Mouse (Mus musculus): Measurements from ENCODE around the gene Olfr560. TPM values are rescaled to one million over a fixed set of nuclear protein-coding genes. Genes with fewer than 3 reads are reported as not detected.

The Olfr560 gene
- total and polyA plus RNA-seq, 3 experiments: not detected

GRCm38 (mm10) chr7:102718970-102719369, 40.2 kb downstream of the Olfr560 start, which contains the start of gene Olfr33:
Olfr33 (minus strand) TSS chr7:102719070.
- Histone ChIP-seq H3K27me3 (replicated peaks) (peaks cover 2% of the 10 kb centered on the region), H3K36me3 (replicated peaks in 1 of 2; ENCODE audit: control insufficient read depth in 1 of 2, insufficient read depth in 1 of 2, low read length in 1 of 2) (no peaks in the 10 kb centered on the region), H3K9ac (ENCODE audit: insufficient read depth, low read depth) (no peak within 1 kb of the TSS), H3K4me3 (replicated peaks in 1 of 3; ENCODE audit: low read depth in 2 of 3, low read length in 2 of 3, poor library complexity in 1 of 3) (no peak within 1 kb of the TSS), H3K9me3 (replicated peaks; ENCODE audit: low read length) (no peaks in the 10 kb centered on the region), H3K27ac (ENCODE audit: insufficient read depth, low read depth) (no peak within 1 kb of the TSS), H3K4me1 (ENCODE audit: control insufficient read depth in 1 of 2, insufficient read depth in 2 of 2) (no peaks in the 10 kb centered on the region), H3K79me2 (replicated peaks; ENCODE audit: control insufficient read depth, extremely low read depth, insufficient read depth, poor library complexity, severe bottlenecking) (no peaks in the 10 kb centered on the region), H3K4me2 (ENCODE audit: insufficient read depth, low read depth, poor library complexity, severe bottlenecking) (no peak within 1 kb of the TSS)
- no peak for DNase-seq (ENCODE audit: extremely low read depth)
- in situ Hi-C loops (cut with MboI; ENCODE audit: low pct_ligation_motif_present, low pct_unique_long_range_greater_than_20kb, low sequenced_read_pairs): no loop called here
- dilution Hi-C loops (cut with MboI; ENCODE audit: extremely low pct_ligation_motif_present, extremely low pct_unique_long_range_greater_than_20kb, low sequenced_read_pairs): no loop called here
- TF ChIP-seq MAX (IDR thresholded peaks at IDR 0.05; ENCODE audit: low read length) (no peak), EP300 (IDR thresholded peaks at IDR 0.05; ENCODE audit: low read length) (no peak), USF1 (IDR thresholded peaks at IDR 0.05; ENCODE audit: low read depth, low read length) (no peak), HCFC1 (IDR thresholded peaks at IDR 0.05; ENCODE audit: low read depth, low read length) (no peak), JUND (conservative IDR thresholded peaks at IDR 0.05; ENCODE audit: low read depth, low read length) (no peak), ZC3H11A (IDR thresholded peaks at IDR 0.05; ENCODE audit: low read depth, low read length) (no peak), SIN3A (IDR thresholded peaks at IDR 0.05; ENCODE audit: low read length) (no peak), PAX5 (IDR thresholded peaks at IDR 0.05; ENCODE audit: low read length) (no peak), E2F4 (IDR thresholded peaks at IDR 0.05; ENCODE audit: insufficient replicate concordance, low read depth, low read length) (no peak), BHLHE40 (IDR thresholded peaks at IDR 0.05; ENCODE audit: low read depth, low read length) (no peak), JUN (IDR thresholded peaks at IDR 0.05; ENCODE audit: insufficient read depth, low read depth, low read length) (no peak), ELF1 (IDR thresholded peaks at IDR 0.05; ENCODE audit: low read depth, low read length) (no peak), KAT2A (IDR thresholded peaks at IDR 0.05; ENCODE audit: insufficient replicate concordance, low read length) (no peak), GABPA (IDR thresholded peaks at IDR 0.05; ENCODE audit: insufficient replicate concordance, low read depth, low read length) (no peak), ETS1 (conservative IDR thresholded peaks at IDR 0.05; ENCODE audit: low read depth, low read length) (no peak), CHD1 (IDR thresholded peaks at IDR 0.05; ENCODE audit: low read depth, low read length) (no peak), USF2 (conservative IDR thresholded peaks at IDR 0.05; ENCODE audit: low read depth, low read length) (no peak), TBP (conservative IDR thresholded peaks at IDR 0.05; ENCODE audit: low read depth, low read length) (no peak), SMC3 (IDR thresholded peaks at IDR 0.05; ENCODE audit: low read depth, low read length) (no peak), CTCF (conservative IDR thresholded peaks at IDR 0.05 in 1 of 2, IDR thresholded peaks at IDR 0.05 in 1 of 2; ENCODE audit: low read depth in 2 of 2, low read length in 2 of 2) (no peak)

- H3K27ac ChIP-seq (ENCODE audit: insufficient read depth, low read depth): no peak within 1 kb of the TSS
- no peaks in the 10 kb centered on the region for H3K27me3 ChIP-seq (replicated peaks)
- H3K4me1 ChIP-seq (ENCODE audit: control insufficient read depth in 1 of 2, insufficient read depth in 2 of 2): 0 out of 4 replicates have a peak, but pooled peaks cover 0 to 2% of the 10 kb centered on the region in 2 experiments
- H3K4me3 ChIP-seq (replicated peaks in 1 of 3; ENCODE audit: low read depth in 2 of 3, low read length in 2 of 3, poor library complexity in 1 of 3): no peak within 1 kb of the TSS
- no peak for DNase-seq (ENCODE audit: extremely low read depth)
- H3K4me2 ChIP-seq (ENCODE audit: insufficient read depth, low read depth, poor library complexity, severe bottlenecking): no peak within 1 kb of the TSS
- no peaks in the 10 kb centered on the region for H3K9me3 ChIP-seq (replicated peaks; ENCODE audit: low read length)
- H3K36me3 ChIP-seq (replicated peaks in 1 of 2; ENCODE audit: control insufficient read depth in 1 of 2, insufficient read depth in 1 of 2, low read length in 1 of 2): no peaks in the 10 kb centered on the region
- no peak within 1 kb of the TSS for H3K9ac ChIP-seq (ENCODE audit: insufficient read depth, low read depth)
- no peaks in the 10 kb centered on the region for H3K79me2 ChIP-seq (replicated peaks; ENCODE audit: control insufficient read depth, extremely low read depth, insufficient read depth, poor library complexity, severe bottlenecking)
- in situ Hi-C loops (cut with MboI; ENCODE audit: low pct_ligation_motif_present, low pct_unique_long_range_greater_than_20kb, low sequenced_read_pairs): no loop called here
- TF ChIP-seq NRF1 (IDR thresholded peaks at IDR 0.05; ENCODE audit: low read depth, low read length) (no peak), E2F4 (IDR thresholded peaks at IDR 0.05; ENCODE audit: insufficient replicate concordance, low read depth, low read length) (no peak), GABPA (IDR thresholded peaks at IDR 0.05; ENCODE audit: insufficient replicate concordance, low read depth, low read length) (no peak), JUND (conservative IDR thresholded peaks at IDR 0.05; ENCODE audit: low read depth, low read length) (no peak), SMC3 (IDR thresholded peaks at IDR 0.05; ENCODE audit: low read depth, low read length) (no peak), TBP (conservative IDR thresholded peaks at IDR 0.05; ENCODE audit: low read depth, low read length) (no peak), MAX (IDR thresholded peaks at IDR 0.05; ENCODE audit: low read length) (no peak), NELFE (IDR thresholded peaks at IDR 0.05; ENCODE audit: low read depth, low read length) (no peak), MYC (IDR thresholded peaks at IDR 0.05; ENCODE audit: low read depth, low read length) (no peak), ZNF384 (IDR thresholded peaks at IDR 0.05; ENCODE audit: low read depth, low read length) (no peak), USF1 (IDR thresholded peaks at IDR 0.05; ENCODE audit: low read depth, low read length) (no peak), MAFK (IDR thresholded peaks at IDR 0.05; ENCODE audit: insufficient replicate concordance, low read length) (no peak), TCF12 (IDR thresholded peaks at IDR 0.05; ENCODE audit: low read depth, low read length) (no peak), KAT2A (IDR thresholded peaks at IDR 0.05; ENCODE audit: insufficient replicate concordance, low read length) (no peak), ELF1 (IDR thresholded peaks at IDR 0.05; ENCODE audit: low read depth, low read length) (no peak), SIN3A (IDR thresholded peaks at IDR 0.05; ENCODE audit: low read length) (no peak), CTCF (conservative IDR thresholded peaks at IDR 0.05 in 1 of 2, IDR thresholded peaks at IDR 0.05 in 1 of 2; ENCODE audit: low read depth in 2 of 2, low read length in 2 of 2) (no peak)
- dilution Hi-C loops (cut with MboI; ENCODE audit: extremely low pct_ligation_motif_present, extremely low pct_unique_long_range_greater_than_20kb, low sequenced_read_pairs): no loop called here
Observed at GRCm38 (mm10) chr7:102701915-102702314, 57.3 kb downstream of the Olfr560 start, which contains the start of gene Olfr558. Olfr558 (plus strand) TSS chr7:102702215.

Measured in CH12.LX (cell line).